Mouse (Mus musculus) common myeloid progenitor, adult 5-6 weeks (primary cell): ENCODE results near the gene Tmem238. TPM values are rescaled to one million over a fixed set of nuclear protein-coding genes. Genes with fewer than 3 reads are reported as not detected.

Experiments used
- ATAC-seq: replicated peaks from 2 replicates; pipeline ENCODE4 v1.8.0; 2016; ENCODE audit warnings: low read depth, mild to moderate bottlenecking, moderate TSS enrichment, inconsistent platforms; ENCODE audit not compliant: poor library complexity, severe bottlenecking
- total RNA-seq: library from RNA; stranded (forward); fragments of 200-1000, 187-1606 nt; gene quantifications from 2 replicates; pipeline ENCODE4 v1.2.3, GENCODE M21; 2017

The Tmem238 gene
- total RNA-seq, 1 experiment from 2014 or later, result 7.0 TPM

DNA sequence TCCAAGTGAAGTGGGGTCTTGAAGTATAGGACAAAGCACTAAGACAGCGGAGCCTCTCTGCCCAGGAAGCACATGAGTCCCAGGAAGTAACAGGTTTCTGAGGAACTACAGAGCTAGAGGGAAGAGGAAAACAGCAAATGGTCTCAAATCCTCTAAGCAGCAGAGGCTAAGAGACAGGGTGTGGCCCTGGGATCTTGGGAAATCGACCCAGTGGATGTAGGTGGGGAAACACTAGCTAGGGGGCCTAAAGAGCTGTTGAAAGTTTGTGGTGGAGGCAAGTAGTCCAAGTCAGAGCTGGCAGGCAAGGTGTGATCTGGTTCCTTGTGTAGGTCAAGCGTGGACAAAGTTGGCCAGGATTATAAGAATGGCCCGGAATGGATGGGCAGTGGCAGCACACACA lies 41.1 kb downstream of the Tmem238 start:
- ATAC-seq, result no peak

DNA sequence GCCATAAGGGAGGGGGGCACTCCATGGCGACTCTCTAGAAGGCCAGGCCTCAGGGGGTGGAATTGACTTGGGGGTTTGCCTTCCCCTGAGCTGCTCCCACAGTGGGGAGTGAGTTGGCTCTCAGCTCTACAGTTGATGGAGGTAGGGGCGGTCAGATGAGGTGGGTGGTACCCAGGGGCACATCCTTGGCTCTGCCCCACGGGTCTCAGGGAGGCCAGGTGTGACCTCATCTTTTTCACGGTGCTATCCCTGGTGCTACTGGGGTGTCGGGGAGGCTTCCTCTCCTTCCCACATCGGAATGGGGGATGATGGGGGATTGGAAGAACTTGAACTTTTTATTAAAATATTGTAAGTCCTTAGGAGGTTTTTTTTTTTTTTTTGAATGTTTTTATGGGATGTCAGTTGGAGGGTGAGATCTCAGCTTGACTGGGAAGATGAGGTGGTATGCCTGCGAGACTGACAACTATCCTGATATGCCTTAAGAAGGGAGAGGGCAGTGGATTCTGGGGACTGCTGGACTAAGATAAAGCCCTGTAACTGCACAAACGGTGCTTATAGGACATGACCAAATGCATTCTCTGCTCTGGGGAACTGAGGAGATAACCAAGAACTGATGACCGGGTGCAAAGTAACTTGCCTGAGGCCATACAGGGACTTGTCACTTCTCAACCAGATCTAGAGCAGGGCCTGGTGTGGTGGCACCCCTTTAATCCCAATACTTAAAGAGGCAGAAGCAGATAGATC lies 42.1 kb downstream of the Tmem238 start:
- peak; percentile 16; the same call in 1 of the 2 replicates for ATAC-seq

DNA sequence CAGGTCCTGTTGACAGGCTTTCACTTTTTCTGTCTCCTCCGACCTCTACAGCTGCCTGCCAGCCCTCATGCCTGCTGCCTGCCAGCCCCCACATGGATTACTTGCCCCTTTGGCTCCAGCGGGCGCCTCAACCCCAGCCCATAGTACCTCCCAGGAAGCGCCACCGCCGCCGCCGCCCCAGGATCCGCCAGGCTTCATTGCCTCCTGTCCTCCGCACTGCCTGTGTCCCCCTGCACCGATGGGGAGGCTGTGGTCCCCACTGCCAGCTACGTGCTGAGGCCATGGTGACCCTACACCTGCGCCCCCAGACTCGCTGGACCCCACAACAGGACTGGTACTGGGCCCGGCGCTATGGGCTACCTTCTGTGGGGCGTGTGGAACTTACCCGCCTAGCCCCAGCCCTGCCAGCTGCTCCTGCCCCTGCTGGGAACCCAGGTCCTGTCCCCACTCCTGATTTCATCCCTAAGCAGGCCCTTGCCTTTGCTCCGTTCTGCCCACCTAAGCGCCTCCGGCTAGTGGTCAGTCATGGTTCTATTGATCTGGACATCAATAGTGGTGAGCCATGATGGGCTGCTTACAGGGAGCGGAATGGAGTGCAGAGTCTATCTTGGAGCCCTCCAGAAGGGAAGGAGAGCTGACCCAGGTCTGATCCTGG lies 43.0 kb downstream of the Tmem238 start:
- ATAC-seq, result no peak

DNA sequence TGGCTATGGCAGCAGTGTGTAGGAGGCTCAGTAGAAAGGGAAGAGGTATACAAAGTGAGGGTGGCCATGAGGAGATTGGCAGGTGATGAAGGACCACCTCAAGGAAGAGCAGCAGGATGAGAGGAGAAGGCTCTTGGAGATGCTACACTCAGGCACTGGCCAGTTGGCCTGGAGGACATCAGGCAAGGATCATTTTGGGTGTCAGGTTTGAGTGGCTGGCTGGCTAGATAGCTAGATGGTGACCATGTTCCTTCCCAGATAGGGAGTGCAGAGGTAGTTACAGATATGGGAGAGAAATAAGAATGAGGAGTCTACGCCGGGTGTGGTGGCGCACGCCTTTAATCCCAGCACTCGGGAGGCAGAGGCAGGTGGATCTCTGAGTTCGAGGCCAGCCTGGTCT lies 44.6 kb downstream of the Tmem238 start:
- no peak for ATAC-seq

DNA sequence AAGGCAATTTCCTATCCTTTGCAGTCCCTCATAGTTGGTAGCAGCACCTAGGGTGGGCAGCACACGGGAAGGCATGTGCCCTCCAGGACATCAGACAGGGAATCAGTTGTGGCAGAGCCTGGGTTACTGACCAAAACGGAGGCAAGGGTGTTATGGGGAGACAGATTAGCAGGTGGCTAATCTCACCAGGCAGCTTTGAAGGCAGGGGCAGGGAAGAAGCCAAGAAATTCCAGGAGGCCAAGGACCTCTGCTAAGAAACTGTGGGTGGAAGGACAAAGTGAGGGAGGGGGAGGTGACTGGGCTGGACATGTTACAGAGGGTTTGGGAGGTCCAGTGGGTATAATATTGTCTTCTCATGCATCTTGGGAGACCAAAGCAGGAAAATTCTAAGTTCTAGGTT lies 46.1 kb downstream of the Tmem238 start:
- no peak for ATAC-seq

DNA sequence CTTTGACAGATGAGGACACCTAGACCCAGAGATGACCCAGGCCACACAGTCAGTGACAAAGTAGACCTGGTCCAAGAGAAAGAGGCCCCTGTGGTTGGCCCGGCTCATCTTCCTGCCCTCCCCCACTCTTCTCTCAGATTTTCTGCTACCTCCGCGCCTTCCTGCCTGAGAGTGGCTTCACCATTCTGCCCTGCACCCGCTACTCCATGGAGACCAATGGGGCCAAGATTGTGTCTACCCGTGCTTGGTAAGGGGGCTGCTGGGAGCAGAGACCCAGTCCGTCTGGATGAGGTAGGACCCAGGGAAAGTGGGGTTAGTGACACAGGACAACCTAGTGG lies 47.0 kb downstream of the Tmem238 start:
- ATAC-seq, result no peak

DNA sequence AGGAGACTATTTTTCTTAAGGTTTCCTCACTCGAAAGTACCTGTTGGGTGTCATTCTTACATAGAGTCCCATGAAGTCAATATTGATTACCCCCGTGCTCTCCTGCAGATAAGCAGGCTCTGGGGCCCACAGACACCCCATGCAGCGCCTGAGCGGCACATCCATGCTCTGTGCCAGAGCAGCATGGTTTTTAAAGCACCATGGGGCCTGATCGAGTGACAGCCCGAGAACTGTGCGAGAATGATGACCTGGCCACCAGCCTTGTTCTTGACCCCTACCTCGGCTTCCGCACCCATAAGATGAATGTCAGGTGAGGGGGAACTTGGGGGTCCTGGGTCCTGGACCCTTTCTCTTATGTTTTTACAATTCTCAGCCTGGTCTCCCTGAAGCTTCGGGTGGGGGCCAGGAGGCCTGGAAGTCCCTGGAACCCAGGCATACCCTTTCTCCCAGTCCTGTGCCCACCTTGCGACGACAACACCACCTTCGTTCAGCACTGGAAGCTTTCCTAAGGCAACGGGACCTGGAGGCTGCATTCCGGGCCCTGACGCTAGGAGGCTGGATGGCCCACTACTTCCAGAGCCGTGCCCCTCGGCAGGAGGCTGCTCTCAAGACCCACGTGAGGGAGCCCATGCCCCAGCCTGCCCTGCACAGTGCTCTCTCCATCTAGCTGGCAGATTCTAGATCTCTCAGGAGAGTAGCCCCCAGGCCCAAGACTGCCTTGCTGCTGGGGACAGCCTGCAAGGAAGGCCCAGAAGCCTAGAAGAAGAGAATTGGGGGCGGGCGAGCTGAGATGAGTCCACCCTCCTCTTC lies 47.6 kb downstream of the Tmem238 start:
- ATAC-seq, result no peak

DNA sequence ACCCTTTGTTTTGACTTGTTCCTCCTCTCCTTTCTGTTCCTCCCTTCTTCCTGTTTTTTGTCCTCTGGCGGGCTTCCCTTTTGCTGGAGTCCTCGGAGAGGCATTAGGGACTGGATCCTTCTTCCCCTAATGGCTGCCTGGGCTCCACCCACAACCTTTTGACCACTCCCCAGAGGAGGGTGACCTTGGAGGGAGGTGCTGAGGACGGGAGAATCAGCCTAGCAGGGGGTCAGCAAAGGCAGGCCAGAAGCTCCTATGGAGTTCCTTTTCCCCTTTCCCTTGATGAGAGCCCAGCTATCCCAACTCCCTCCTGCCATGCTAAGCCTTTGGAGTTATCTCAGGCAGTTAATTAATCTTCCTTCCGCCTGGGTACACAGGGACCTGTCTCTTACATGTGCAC lies 48.3 kb downstream of the Tmem238 start:
- peak; percentile 33 for ATAC-seq

DNA sequence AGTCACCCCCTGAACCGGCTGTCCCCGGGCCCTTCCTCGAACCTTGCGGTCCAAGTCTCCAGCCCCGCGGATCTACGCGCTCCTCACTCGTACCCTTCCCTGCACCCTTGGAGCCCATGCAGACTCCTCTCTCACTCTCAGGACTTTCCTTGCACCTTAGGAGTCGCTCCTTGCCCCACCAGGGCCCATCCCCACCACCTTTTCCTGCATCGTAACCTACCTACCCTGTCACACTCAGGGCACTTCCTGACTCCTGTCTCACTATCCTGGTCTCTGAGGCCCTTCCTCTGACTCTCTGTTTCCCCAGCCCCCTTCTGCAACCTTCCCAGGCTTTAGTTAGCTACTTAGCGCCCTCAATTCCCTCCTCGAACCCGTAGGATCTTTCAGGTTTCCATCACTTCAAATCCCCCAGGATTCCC lies 49.1 kb downstream of the Tmem238 start:
- no peak for ATAC-seq

DNA sequence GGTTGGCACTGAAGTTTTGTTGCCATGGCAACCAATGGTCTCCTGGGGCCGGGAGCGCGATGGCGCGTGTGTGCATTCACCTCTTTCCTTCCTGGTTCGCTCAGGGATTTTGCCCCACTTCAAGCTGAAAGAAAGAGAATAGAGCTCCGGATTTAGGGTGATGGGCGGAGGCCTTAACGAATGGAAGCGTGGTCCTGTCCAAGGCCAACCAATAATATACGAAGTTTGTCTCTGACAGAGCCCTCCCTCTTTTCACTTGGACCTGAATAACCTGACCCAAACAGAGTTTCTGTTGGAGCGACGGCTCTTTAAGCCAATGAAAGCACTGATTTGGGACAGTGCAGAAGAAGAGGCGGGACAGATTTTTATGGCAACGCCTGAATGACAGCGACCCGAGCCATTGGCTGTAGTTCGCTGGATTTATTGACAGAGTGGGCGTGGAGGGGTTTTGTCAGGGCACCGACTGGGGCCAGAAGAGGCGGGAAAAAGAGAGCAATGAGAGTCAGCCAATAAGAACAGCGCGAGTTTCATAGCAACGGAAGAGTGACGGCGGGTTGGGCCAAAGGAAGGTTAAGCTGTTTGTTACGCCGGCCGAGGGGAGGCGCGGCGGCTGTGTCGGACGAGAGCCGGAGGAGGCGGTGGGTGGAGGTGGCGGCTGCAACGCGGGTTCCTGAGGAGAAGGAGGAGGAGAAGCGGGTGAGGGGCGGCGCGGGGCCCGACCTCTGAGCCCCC lies 49.7 kb downstream of the Tmem238 start, which contains the start of gene Kmt5c:
Gene Kmt5c, plus strand, starts transcription at position 572 of the 732 bp plus-strand sequence.
- peak; percentile 87 for ATAC-seq

DNA sequence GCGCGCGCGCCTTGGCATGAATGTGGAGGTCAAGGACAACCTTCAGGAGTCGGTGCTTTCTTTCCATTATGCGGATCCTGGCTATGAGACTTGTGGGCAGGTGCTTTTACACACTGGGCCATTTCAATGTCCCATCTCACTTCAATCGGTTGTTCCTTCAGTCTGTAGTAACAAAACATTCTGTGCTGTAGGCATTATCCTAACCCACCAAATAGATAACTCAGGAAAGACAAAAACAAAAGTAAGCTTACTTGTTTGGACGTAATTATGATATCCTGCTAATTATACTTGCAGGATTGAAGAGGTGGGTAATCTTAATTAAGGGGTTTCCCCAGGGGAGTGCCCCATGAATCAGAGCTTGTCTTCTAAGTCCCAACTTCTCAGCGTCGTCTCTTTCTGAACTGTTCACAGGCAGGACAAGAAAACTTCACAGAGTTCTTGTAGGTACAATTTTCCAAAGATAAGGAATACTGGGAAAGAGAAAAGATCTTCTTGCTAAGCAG lies 50.4 kb downstream of the Tmem238 start:
- ATAC-seq, result no peak

Other genes with a start within 250 kb of the Tmem238 start
- gene Syt5, start 242.1 kb downstream of the Tmem238 start, total RNA-seq, result not detected in 2 replicates
- gene Ptprh, start 185.6 kb downstream of the Tmem238 start, total RNA-seq, result not detected in 2 replicates
- gene Tmem86b, start 158.2 kb downstream of the Tmem238 start, total RNA-seq, result 8.6 and 18.7 TPM in 2 replicates
- 142 and 149 TPM in 2 replicates for gene Ppp6r1, start 130.6 kb downstream of the Tmem238 start, total RNA-seq
- 28.6 and 43.6 TPM in 2 replicates for gene Hspbp1, start 104.6 kb downstream of the Tmem238 start, total RNA-seq
- not detected in 2 replicates for gene Brsk1, start 99.1 kb downstream of the Tmem238 start, total RNA-seq
- 6.6 and 8.3 TPM in 2 replicates for gene Tmem150b, start 64.4 kb downstream of the Tmem238 start, total RNA-seq
- 33.0 and 37.9 TPM in 2 replicates for gene Kmt5c, start 49.5 kb downstream of the Tmem238 start, total RNA-seq
- 63.5 and 74.7 TPM in 2 replicates for gene Cox6b2, start 36.6 kb downstream of the Tmem238 start, total RNA-seq
- not detected in 2 replicates for gene Fam71e2, start 18.4 kb downstream of the Tmem238 start, total RNA-seq
- gene Il11, start 6.8 kb downstream of the Tmem238 start, total RNA-seq, result 0.59 TPM in 1 of 2 replicates, not detected in the other
- gene Tmem190, start 6.7 kb downstream of the Tmem238 start, total RNA-seq, result not detected in 2 replicates
- gene Rpl28, start 3.2 kb upstream of the Tmem238 start, total RNA-seq, result 690 and 777 TPM in 2 replicates
- 190 and 203 TPM in 2 replicates for gene Ube2s, start 22.9 kb upstream of the Tmem238 start, total RNA-seq
- gene Shisa7, start 55.0 kb upstream of the Tmem238 start, total RNA-seq, result 0.05 TPM in 2 replicates
- 8.0 and 70.9 TPM in 2 replicates for gene Isoc2b, start 80.6 kb upstream of the Tmem238 start, total RNA-seq
- gene Isoc2a, start 87.5 kb upstream of the Tmem238 start, total RNA-seq, result 3.8 and 6.5 TPM in 2 replicates
- gene Gm36210, start 116.9 kb upstream of the Tmem238 start, total RNA-seq, result not detected in 2 replicates
- gene Zfp628, start 125.6 kb upstream of the Tmem238 start, total RNA-seq, result 2.4 and 3.2 TPM in 2 replicates
- 0.32 TPM in 1 of 2 replicates, not detected in the other for gene Nat14, start 132.4 kb upstream of the Tmem238 start, total RNA-seq
- gene Ssc5d, start 136.1 kb upstream of the Tmem238 start, total RNA-seq, result not detected in 2 replicates
- gene Sbk2, start 174.8 kb upstream of the Tmem238 start, total RNA-seq, result not detected in 2 replicates
- 0.19 TPM in 1 of 2 replicates, not detected in the other for gene Sbk3, start 181.5 kb upstream of the Tmem238 start, total RNA-seq
- 4.1 and 8.3 TPM in 2 replicates for gene Zfp579, start 206.5 kb upstream of the Tmem238 start, total RNA-seq
- 2.2 and 7.4 TPM in 2 replicates for gene Zfp524, start 224.8 kb upstream of the Tmem238 start, total RNA-seq
- 20.0 and 21.1 TPM in 2 replicates for gene Fiz1, start 225.0 kb upstream of the Tmem238 start, total RNA-seq
- gene Gm44973, start 225.8 kb upstream of the Tmem238 start, total RNA-seq, result not detected in 2 replicates
- gene Zfp865, start 230.7 kb upstream of the Tmem238 start, total RNA-seq, result 9.5 and 14.3 TPM in 2 replicates
- 0.14 and 1.1 TPM in 2 replicates for gene Ccdc106, start 230.9 kb upstream of the Tmem238 start, total RNA-seq
- gene 4632433K11Rik, start 244.5 kb upstream of the Tmem238 start, total RNA-seq, result 2.5 TPM in 1 of 2 replicates, not detected in the other
- 2.7 and 2.9 TPM in 2 replicates for gene Zfp784, start 248.8 kb upstream of the Tmem238 start, total RNA-seq